Mouse (Mus musculus) right cerebral cortex, postnatal 4 days (tissue): ENCODE results near the gene Fam228a.
"Not testable (repeated sequence)": the region's sequence is repeated elsewhere in the genome, so short reads cannot be mapped to it uniquely, and the experiment has no call there.

Source experiments
- DNase-seq: peaks from one replicate; pipeline ENCODE4 v3.0.0-alpha.2; 2022

Gene Fam228a

DNA sequence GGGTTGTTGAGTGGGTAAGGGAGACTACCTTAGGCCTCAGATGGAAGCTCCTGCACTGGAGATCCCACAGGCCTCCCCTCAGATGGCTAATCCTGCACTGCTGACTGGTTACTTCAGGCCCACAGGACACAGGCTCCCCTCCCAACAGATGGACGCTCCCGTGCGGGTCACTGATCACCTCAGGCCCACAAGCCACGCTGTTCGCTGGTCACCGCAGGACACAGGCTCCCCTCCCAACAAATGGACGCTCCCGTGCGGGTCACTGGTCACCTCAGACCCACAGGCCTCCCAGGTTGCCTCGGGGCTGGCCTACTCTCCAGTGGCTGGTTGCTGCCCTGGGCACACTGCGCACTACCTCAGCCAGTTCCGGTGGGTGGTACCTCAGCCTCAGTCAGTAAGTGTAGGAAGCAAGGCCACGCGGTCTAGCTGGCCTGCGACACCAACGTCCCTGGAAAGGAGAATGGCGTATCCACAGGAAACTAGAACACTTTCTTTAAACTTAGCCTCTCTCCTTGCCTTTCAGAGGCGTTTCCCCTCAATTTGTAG is at the start of gene Fam228a:
Gene Fam228a (minus strand): TSS at position 400 of the 546 bp plus-strand sequence.
- no peak for DNase-seq

DNA sequence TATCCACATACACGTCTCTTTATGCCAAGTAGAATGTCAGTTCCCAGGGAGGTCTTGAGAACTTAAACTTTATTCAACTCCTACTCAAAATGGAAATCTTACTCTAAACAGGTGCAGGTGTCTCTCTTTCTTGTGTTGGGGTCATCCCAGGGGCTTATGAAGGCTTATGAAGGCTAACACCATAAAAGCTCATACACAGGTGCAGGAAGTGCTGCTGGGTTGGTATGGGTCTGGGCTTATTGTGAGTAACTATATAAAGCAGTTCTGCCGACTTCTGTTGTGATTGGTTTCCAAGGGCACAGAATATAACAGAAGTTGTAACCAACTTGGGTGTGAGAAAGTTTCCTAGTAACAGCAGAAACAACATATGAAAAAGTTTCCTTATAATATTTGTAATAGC is 46.2 kb upstream of the Fam228a start:
- no peak for DNase-seq

DNA sequence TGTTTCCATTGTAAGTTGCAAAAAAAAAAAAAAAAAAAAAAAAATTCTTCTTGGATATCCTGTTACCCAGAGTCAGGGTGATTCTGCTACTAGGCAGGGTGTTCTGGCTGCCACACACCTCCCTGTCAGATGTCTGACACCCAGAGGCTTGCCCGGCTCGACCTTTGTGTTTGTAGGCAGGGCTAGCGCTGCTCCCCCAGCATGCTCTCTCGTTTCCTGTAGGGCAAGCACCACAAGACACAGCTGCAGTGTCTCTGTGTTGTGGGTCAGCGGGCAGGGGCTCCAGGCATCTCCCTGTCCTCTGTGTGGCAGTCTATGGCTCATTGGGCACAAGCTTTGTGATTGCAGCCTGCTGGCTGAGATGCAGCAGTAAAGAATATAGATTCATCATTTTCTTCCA is 45.4 kb upstream of the Fam228a start:
- DNase-seq, result no peak

DNA sequence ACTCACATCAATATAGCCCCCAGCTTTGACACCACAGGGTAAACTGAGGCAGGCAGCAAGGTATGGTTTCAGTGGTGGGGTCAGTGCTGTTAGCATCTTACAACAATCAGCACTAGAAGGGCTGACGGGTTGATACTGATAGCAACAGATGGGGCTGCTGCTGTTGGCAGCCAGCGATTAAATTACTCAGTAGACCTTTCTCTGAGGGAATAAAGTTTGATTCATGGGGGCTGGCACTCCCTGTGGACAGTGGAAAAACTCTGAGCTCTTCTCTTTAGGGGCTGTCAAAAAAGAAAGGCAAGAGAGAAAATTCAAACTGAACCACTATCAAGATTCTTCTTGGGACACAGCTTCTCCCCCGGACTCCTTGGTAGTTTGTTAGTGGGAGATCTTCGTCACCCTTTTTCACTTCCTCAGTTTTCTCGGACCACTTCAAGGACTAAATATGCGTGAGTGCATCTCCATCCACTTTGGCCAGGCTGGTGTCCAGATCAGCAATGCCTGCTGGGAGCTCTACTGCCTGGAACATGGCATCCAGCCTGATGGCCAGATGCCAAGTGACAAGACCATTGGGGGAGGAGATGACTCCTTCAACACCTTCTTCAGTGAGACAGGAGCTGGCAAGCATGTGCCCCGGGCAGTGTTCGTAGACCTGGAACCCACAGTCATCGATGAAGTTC is 43.6 kb upstream of the Fam228a start:
- DNase-seq, result not testable (repeated sequence)

DNA sequence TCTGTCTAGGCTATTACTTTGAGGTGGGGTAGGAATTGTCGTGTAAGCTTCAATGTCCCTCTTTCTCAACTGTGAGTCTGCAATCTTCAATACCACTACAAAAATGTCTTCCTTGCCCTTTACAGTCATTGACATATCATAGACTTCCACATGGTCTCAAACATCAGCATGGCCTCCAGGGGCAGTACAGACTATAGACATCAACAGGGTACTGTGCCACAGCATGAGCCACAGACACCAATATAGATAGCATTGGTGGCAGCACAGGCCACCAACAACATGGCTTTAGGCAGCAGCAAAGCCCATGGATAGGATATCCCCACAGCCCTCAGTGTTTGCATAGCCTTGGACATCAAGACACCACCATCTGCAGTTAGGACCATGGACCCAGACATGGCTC is 43.0 kb upstream of the Fam228a start:
- DNase-seq, result no peak

DNA sequence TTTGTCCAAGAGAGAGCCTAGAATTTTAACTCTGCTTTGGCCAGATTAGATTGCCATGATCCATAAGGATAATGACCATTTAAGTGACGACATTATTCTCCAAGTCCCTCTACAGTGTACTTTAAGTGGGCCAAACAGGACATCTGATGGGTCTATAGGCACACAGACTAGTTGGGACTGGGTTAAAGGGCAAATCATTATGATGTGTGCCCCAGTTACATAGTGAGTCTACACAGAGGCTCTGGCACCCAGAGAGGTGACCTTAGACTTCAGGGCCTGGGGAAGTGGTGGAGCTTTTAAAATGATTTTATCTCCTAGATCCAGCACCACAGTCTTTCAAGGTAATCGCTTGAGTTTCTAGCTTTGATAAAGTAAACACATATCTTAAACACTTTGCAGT is 42.0 kb upstream of the Fam228a start:
- DNase-seq, result no peak

DNA sequence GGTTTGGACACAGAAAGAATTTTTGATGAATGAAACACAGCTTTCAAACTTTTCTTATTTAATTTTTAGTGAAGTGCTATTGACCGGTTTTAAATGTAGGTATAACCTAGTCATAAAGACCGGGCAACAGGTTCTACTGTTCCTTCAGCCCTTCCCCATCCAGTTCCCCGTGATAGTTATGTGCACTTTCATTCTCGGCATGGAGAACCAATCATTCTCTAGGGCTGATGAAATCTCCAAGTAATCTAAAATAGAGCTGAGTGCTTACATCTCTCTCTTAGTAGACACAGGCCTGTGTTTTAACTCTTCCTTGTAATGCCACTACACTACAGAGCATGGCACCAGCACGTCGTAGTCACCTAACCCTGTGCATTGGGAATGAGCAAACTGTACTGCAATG is 39.5 kb upstream of the Fam228a start:
- no peak for DNase-seq

DNA sequence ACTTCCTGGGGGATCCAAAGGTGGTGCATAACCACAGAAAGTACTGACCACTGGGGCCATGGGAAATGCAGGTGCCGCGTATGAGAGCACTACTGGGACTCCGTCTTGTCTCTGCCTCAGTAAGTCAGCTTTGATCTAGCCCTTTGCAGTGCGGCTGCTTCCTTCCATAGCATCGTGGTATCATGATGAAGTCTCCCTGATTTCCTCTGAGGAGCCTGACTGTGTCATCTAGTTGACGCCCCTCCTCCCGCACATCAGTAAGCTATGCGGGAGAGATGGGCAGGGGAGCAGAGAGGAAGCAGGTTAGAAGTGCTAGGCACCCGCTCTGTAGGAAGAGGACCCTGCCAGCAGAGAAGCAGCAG is 37.3 kb upstream of the Fam228a start:
- DNase-seq, result no peak

DNA sequence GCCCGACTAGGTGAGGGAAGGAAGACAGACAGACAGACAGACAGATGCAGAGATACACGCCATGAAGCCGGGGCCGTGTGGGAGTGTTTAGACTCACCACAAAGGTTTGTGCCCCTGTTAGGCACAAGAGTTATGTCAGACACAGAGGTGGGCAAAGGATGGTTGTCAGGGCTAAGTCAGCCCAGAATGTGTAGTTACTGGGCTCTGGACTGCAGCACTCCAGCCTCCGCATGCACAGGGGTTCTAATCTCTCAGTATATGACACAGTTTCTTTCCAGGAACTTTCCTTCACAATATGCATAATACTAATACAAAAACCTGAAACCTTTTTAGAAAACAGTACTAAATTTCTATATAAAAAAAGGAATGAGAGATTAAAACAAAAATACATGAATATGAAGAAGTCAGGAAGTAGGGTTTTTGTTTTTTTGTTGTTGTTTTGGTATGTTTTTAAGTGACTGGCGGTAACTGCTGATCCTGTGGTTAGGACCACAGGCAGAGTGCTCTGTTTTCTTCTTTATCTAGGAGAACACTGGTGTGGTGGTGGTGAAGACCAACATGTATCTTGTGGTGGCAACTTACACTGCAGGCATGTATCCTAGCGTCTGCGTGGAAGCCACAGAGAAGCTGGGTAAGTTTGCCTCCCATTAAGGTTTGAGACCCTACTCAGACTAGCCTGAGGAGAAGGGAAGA is 36.8 kb upstream of the Fam228a start:
- DNase-seq, result no peak

DNA sequence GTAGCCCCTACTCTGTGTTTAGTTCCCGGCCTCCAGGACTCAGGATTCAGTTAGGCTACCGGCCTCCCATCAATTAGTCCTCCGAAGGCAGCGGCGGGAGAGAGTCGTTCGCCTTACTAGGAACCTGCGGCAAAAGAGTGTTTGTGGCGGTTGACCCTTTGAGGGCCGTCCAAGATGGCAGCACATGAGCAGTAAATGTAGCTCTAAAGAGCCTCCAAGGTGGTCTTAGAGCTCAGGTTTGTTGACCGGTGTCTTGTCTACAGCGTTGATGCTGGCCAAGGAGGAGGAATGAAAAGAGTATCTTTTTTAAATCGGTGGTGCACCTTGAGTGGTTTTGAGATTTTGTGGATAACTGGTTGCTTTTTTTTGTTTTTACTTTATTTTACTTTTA is 31.1 kb upstream of the Fam228a start:
- DNase-seq, result no peak

DNA sequence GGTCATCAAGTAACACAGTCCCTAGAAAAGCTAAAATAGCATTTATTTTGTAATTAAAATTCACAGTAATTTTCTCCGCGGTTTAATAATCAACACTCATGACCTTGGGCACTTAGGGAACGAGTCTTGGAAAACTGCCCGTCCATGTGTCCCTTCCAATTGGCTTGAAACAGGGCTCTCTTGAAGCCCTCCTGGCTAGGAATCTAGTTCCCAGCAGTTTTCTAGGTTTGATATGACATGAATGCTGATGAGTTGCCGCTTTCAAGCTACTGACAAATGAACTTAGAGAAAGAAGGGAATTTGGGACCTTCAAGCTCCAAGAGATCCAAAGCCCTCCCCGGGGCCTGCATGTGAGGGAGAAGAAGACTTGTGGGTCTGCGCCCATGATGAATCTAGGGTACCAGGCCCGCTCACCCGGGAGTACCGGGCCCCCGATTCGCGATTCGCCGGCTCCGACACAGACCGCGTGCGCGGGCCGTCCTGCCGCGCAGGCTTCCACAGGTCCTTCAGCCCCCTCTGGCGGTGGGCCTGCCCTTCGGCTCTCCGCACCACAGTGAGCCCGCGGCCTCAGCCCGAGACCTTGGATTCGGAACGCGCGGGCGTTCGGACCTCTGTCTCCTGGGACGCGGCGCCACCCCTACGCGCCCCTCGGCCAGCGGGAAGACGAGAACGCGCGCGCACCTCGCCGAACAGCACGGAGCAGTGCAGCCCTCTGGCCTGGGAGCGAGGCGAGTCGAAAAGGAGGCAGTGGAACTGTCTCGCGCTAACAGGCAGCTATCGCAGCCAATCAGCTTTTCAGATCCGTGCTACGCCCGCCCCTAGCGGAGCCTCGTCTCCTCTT is 30.5 kb upstream of the Fam228a start, which contains the start of the genes Pfn4 and Fam228b:
Gene Pfn4 (plus strand): TSS at position 531 of the 841 bp plus-strand sequence.
Gene Fam228b (minus strand): TSS at position 776 of the 841 bp plus-strand sequence.
- DNase-seq, result peak; percentile 96

DNA sequence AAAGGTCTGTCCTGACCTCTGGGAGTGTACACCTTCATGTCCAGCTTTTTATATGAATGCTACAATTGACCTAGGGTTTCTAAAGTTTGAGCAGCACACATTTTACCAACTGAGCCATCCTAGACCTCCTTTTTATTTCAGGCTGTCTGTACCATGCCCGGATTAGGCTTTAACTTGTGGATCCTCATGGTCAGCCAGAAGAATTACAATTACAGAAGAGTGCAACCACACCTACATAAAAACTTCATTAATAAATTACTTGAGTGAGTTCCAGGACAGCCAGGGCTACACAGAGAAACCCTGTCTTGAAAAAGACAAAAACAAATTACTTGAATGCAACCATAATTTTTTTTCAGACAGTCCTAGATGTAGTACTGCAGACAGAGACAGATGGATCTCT is 18.8 kb upstream of the Fam228a start:
- no peak for DNase-seq

DNA sequence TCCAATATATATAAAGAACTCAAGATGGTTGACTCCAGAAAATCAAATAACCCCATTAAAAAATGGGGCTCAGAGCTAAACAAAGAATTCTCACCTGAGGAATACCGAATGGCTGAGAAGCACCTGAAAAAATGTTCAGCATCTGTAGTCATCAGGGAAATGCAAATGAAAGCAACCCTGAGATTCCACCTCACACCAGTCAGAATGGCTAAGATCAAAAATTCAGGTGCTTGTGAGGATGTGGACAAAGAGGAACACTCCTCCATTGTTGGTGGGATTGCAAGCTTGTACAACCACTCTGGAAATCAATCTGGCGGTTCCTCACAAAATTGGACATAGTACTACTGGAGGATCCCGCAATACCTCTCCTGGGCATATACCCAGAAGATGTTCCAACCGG is 16.2 kb upstream of the Fam228a start:
- not testable (repeated sequence) for DNase-seq

DNA sequence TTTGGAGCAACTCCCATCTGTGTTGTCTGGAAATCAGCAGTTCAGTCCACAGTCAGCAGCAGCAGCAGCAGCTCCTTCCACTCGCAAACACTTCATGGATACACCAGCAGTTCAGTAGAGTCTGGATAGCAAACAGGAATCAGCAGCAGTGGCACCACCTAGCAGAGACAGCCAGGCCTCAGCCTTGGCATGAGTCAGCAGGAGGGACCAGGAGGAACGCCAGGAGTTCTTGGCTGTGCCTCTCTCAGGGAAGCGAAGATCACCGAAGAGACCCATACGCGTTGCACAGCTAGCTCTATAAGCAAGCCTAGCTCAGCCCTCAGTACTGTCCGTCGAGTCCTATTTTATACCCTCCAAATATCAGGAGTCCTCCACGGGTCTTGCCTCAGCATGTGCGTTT is 6.3 kb upstream of the Fam228a start:
- DNase-seq, result no peak

DNA sequence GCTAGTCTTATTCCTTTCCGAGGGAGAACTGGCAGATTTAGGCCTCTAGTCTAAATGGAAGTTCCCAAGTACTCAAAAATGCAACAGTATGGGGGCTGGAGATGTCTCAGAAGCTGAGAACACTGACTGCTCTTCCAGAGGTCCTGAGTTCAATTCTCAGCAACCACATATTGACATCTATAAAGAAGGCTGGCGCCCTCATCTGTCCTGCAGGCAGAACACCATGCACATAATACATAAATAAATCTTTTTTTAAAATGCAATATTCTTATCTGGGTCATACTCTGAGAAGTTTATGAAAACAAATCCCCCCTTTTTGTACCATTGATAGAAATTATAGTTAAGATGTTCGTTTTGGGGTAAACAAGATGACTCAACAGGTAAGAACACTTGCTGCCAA is 4.0 kb upstream of the Fam228a start:
- DNase-seq, result no peak

DNA sequence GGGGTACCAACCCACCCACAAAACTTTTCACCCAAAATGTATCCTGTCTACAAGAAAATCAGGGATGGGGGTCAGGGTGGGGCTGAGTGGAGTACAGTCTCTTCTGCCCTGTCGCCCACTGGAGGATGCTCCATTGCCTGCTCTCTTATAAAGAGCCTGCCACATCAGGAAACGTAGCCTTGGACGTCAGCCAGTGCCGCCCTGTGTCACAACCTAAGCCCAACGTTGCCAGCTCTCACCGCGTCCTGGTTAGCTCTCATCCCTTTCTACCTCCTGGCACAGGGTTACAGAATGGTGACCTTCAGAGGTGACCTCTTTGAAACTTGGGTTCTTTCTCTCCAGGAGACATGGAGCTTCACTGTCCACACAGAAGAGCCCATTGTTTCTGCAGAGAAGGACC is 2.6 kb upstream of the Fam228a start:
- no peak for DNase-seq

DNA sequence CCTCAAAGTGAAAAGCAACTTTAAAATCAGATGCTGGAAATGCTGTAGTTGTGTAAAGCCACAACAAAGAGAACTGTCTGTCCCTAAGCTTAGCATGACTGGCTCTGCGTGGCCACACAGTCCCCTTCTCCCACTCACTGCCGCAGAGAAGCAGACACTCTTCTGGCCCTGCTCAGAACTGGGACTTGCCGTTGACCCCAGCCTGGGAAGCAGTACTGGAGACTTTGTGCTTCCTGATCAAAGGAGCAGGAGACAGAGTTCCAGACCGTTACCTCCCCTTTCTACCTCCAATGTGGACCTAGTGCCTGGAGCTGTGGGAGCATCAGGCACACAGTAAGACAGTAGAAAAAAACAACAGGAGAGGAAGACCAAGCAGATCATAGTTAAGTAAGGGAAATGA is 5.9 kb downstream of the Fam228a start:
- DNase-seq, result no peak

DNA sequence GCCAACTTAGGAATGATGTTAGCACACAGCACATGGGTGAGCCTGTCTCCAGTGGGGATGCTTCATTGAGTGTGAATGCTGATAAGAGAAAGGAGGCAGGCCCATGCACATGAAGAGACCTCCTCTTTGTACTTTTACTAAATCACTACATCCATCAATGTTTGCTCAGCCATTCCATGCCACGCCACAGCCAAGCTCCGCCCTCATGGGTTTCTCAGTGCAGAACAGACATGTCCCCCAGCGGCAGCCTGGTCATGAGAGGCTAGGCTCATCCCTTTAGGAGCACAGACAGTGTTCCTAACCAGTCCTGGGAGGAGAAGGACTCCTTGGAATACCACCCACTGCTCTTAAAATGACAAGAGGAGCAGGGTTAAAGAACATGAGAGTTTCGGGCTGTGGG is 6.6 kb downstream of the Fam228a start:
- DNase-seq, result no peak

DNA sequence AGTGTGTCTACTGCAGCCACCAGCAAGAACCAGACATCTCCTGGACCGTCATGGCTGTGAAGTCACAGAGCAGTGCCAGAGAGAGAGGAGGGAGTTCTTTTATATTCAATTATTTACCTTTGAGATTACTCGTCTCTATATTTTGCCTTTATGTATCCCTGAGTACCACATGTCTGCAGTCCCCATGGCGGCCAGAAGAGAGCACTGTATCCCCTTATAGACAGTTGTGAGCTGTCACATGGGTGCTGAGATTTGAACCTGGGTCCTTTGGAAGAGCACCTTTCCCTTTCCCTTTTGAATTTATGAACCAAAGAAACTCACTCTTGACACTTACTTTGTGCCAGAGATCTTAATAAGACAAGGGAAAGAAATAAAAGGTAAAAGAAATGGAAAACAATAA is 9.1 kb downstream of the Fam228a start:
- no peak for DNase-seq

DNA sequence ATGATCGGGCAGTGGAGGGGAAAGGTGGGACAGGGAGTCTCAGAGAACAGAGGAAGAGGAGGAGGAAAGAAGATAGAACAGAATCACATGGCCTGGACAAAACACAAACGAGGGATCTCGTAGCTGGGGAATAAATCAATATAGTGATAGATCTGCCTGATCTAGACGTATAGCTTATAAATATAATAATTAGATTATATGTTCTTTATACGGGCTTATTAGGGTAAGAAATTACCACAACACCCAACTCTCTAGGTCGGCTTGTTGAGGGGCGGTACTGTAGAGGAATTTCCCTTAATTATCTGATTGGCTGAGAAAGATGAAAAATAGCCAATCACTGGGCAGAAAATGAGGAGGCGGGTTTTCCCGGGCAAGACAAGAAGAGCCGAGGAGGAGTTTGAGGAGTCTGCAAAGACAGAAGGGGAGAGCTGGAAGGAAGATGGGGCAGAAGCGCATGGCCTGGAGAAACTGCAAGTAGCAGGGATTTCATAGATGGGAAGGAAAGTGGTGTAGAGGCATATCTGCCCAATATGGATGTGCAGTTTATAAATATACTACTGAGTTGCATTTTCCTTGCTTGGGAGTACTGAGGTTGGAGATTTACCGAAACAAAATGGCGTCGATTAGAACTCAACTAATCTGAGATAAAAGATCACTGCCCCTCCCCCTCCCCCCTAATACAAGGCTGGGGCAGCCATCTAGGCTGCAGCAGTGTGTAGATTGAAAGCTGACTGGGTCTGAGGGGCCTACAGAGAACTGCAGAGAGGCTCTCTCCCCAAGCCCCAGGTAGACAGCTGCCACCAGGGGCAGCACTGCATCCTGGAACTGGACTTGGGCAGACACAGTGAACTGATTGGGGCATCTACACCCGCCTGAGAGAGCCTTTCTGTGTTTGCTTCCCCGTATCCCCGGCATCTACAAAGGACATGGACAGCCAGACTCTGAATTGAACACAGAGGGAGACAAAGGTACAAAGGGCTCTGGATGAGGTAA is 18.2 kb downstream of the Fam228a start:
- DNase-seq, result no peak

DNA sequence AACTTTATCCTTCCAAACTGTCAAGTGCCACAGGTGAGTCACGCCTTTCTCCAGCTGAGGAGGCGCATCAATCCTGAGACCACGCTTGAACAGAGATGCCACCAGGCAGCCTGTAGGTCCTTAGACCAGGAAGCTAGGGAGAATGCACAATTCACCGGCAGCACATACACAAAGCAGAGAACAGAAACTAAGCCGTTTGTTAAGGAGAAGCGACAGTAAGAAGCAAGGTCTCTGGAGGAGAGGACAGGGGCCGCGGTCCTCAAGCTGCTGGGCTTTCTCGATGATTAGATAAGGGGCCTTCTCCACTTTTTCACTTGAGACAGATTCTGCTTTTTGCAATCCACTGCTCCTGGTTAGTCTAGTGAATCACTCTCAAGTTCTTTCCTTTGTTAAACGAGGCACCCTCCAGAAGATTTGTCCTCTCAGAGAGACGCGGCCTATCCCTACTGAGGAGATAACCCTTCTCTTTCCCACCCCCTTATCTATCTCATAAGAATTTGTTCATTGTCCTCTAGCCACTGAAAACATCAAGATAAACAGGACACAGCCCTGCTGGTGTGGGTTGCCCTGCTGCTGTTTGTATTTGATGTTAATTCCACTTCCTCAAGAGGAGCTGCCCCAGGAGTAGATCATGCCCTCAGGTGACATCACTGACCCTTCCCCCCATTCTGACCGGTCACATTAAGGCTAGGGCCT is 19.0 kb downstream of the Fam228a start:
- no peak for DNase-seq

DNA sequence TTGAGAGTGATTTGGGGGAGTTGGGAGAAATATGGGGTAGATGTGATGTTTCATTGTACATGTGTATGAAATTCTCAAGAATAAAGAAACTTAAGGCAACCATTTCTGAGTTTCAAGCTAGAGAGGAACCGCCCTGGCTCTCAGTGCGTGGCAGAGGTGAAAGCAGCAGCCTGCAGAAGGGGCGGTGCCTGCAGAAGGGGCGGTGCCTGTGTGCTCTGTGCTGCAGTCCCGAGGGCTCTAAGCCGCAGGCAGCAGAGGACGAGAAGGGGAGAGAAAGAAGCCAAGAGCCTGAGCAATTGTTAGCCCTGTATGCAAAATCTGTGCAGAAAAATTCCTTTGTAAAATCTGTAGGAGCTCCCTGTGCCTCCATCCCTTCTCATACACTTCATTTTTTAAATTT is 20.8 kb downstream of the Fam228a start:
- DNase-seq, result no peak
